Mouse (Mus musculus) intestine, embryonic 14.5 days (tissue): ENCODE data around the gene Mcm3. TPM values are rescaled to one million over a fixed set of nuclear protein-coding genes. Genes with fewer than 3 reads are reported as not detected.

ENCODE experiments used
- ATAC-seq: fragments of 200-750 bp; cut with Nextera tagmentation; replicated peaks from 2 replicates; pipeline ENCODE4 v1.8.0; 2017; ENCODE audit warnings: low read depth, moderate number of reproducible peaks, moderate TSS enrichment, moderate library complexity; ENCODE audit not compliant: low FRiP score, low TSS enrichment
- DNase-seq: peaks from one replicate; pipeline ENCODE4 v3.0.0-alpha.2; 2018; ENCODE audit warnings: low spot score
- H3K27ac ChIP-seq: fragments of 300-500 bp; sonication (generic); 2 replicates; pipeline ENCODE4 v1.5.1; 2014; ENCODE audit warnings: low read depth, mild to moderate bottlenecking, control low read depth
- H3K27me3 ChIP-seq: fragments of 300-500 bp; sonication (generic); replicated peaks from 2 replicates; pipeline ENCODE4 v1.6.1; 2014; ENCODE audit warnings: low read length, control low read depth; ENCODE audit not compliant: control insufficient read depth, insufficient read depth
- H3K36me3 ChIP-seq: fragments of 300-500 bp; sonication (generic); 2 replicates; pipeline ENCODE4 v1.6.1; 2014; ENCODE audit warnings: low read length, control low read depth; ENCODE audit not compliant: control insufficient read depth, insufficient read depth
- H3K4me1 ChIP-seq: fragments of 300-500 bp; sonication (generic); replicated peaks from 2 replicates; pipeline ENCODE4 v1.6.1; 2014; ENCODE audit warnings: low read length, control low read depth, mixed read lengths; ENCODE audit not compliant: control insufficient read depth, insufficient read depth
- H3K4me2 ChIP-seq: fragments of 300-500 bp; sonication (generic); 2 replicates; pipeline ENCODE4 v1.6.1; 2014; ENCODE audit warnings: low read length
- H3K4me3 ChIP-seq: fragments of 300-500 bp; sonication (generic); 2 replicates; pipeline ENCODE4 v1.5.1; 2014; ENCODE audit warnings: low read depth, low read length, control low read depth, mixed read lengths
- H3K9ac ChIP-seq: fragments of 300-500 bp; sonication (generic); 2 replicates; pipeline ENCODE4 v1.6.1; 2014; ENCODE audit warnings: mild to moderate bottlenecking, low read length
- H3K9me3 ChIP-seq: fragments of 300-500 bp; sonication (generic); 2 replicates; pipeline ENCODE4 v1.6.1; 2016; ENCODE audit warnings: low read length, control low read depth; ENCODE audit not compliant: control insufficient read depth
- WGBS: fragments of 180-500 bp; shearing (Covaris S2); extraction: QIAGEN DNeasy Blood & Tissue Kit; methylation state at CpG from one replicate; pipeline ENCODE4 v1.1.7; 2014; 5-methylcytosine and 5-hydroxymethylcytosine counted together
- polyA plus RNA-seq: library from polyadenylated mRNA; unstranded; fragments of >200 nt; fragmentation: Nextera tagmentation; extraction: Ambion mirVana; gene quantifications from 2 replicates; pipeline ENCODE4 v1.2.1, GENCODE M21; 2014

Gene Mcm3
- 158 and 177 TPM in 2 replicates for polyA plus RNA-seq

GRCm38 (mm10) chr1:20819771-20820605, at the start of gene Mcm3:
TSS of gene Mcm3 (minus strand) at chr1:20820312.
- Histone ChIP-seq H3K36me3 (peaks cover 31% of the 10 kb centered on the region), H3K4me2 (peak within 1 kb of the TSS; percentile 66), H3K27ac (0 out of 2 replicates have a peak within 1 kb of the TSS, but pooled peaks have one; percentile 43), H3K9ac (peak within 1 kb of the TSS; percentile 76), H3K4me3 (peak within 1 kb of the TSS; percentile 74), H3K4me1 (no peaks in the 10 kb centered on the region; the same call in 1 of the 2 replicates), H3K9me3 (no peaks in the 10 kb centered on the region), H3K27me3 (no peaks in the 10 kb centered on the region)
- 1% methylated on average over 52 of the region's 52 CpGs for WGBS
- ATAC-seq, result peak; percentile 100
- peak; percentile 92 for DNase-seq

GRCm38 (mm10) chr1:20868036-20868435, 47.9 kb upstream of the Mcm3 start:
- no peaks in the 10 kb centered on the region for H3K9me3 ChIP-seq
- ATAC-seq (no peak), DNase-seq (no peak)
- H3K36me3 ChIP-seq, result no peaks in the 10 kb centered on the region
- H3K4me3 ChIP-seq, result no peak overlapping the region
- H3K27me3 ChIP-seq, result no peaks in the 10 kb centered on the region
- 63% methylated on average over 9 of the region's 9 CpGs for WGBS
- H3K9ac ChIP-seq, result no peak overlapping the region
- peaks cover 4% of the 10 kb centered on the region; the same call in 1 of the 2 replicates for H3K4me1 ChIP-seq
- no peak overlapping the region for H3K4me2 ChIP-seq
- no peak overlapping the region for H3K27ac ChIP-seq

GRCm38 (mm10) chr1:20867241-20867902, 47.3 kb upstream of the Mcm3 start:
- 43% methylated on average over 8 of the region's 8 CpGs for WGBS
- no peak for DNase-seq

GRCm38 (mm10) chr1:20863452-20864172, 43.5 kb upstream of the Mcm3 start:
- H3K9ac ChIP-seq, result no peak overlapping the region
- 25% methylated on average over 5 of the region's 5 CpGs for WGBS
- ATAC-seq (peak; percentile 91), DNase-seq (no peak)
- H3K27me3 ChIP-seq, result no peaks in the 10 kb centered on the region
- H3K4me1 ChIP-seq, result peaks cover 4% of the 10 kb centered on the region; the same call in 1 of the 2 replicates
- H3K4me3 ChIP-seq, result no peak overlapping the region
- H3K9me3 ChIP-seq, result no peaks in the 10 kb centered on the region
- no peaks in the 10 kb centered on the region for H3K36me3 ChIP-seq
- H3K27ac ChIP-seq, result peak overlapping the region; percentile 57
- H3K4me2 ChIP-seq, result no peak overlapping the region

More at GRCm38 (mm10) chr1:20867241-20867902, 47.3 kb upstream of the Mcm3 start:
- Histone ChIP-seq H3K9me3 (no peaks in the 10 kb centered on the region), H3K9ac (no peak overlapping the region), H3K36me3 (no peaks in the 10 kb centered on the region), H3K27me3 (no peaks in the 10 kb centered on the region), H3K27ac (0 out of 2 replicates have a peak overlapping the region, but pooled peaks have one; percentile 36), H3K4me3 (no peak overlapping the region), H3K4me1 (peaks cover 4% of the 10 kb centered on the region; the same call in 1 of the 2 replicates), H3K4me2 (no peak overlapping the region)
- no peak for ATAC-seq

- Histone ChIP-seq H3K9me3 (no peaks in the 10 kb centered on the region), H3K27me3 (no peaks in the 10 kb centered on the region), H3K9ac (no peak overlapping the region), H3K4me1 (no peaks in the 10 kb centered on the region), H3K4me2 (no peak overlapping the region), H3K27ac (no peak overlapping the region), H3K4me3 (no peak overlapping the region), H3K36me3 (no peaks in the 10 kb centered on the region)
- 86% methylated on average over 3 of the region's 3 CpGs for WGBS
- no peak for ATAC-seq
- DNase-seq, result no peak
Measured at GRCm38 (mm10) chr1:20861865-20862264, 41.8 kb upstream of the Mcm3 start.

- no peak overlapping the region for H3K4me2 ChIP-seq
- ATAC-seq (no peak), DNase-seq (no peak)
- H3K27ac ChIP-seq, result no peak overlapping the region
- H3K36me3 ChIP-seq, result no peaks in the 10 kb centered on the region
- 65% methylated on average over 3 of the region's 3 CpGs for WGBS
- no peaks in the 10 kb centered on the region for H3K4me1 ChIP-seq
- no peak overlapping the region for H3K9ac ChIP-seq
- no peak overlapping the region for H3K4me3 ChIP-seq
- H3K9me3 ChIP-seq, result no peaks in the 10 kb centered on the region
- H3K27me3 ChIP-seq, result no peaks in the 10 kb centered on the region
Measured at GRCm38 (mm10) chr1:20860775-20861174, 40.7 kb upstream of the Mcm3 start.

- ATAC-seq (no peak), DNase-seq (no peak)
- Histone ChIP-seq H3K9me3 (no peaks in the 10 kb centered on the region), H3K4me2 (no peak overlapping the region), H3K4me3 (no peak overlapping the region), H3K4me1 (no peaks in the 10 kb centered on the region), H3K27me3 (no peaks in the 10 kb centered on the region), H3K36me3 (no peaks in the 10 kb centered on the region), H3K27ac (no peak overlapping the region), H3K9ac (no peak overlapping the region)
- 83% methylated on average over 7 of the region's 7 CpGs for WGBS
Measured at GRCm38 (mm10) chr1:20856924-20857902, 37.1 kb upstream of the Mcm3 start.
